Mouse (Mus musculus) embryonic facial prominence, embryonic 15.5 days (tissue): ENCODE measurements around the gene Gnb1. TPM values are rescaled to one million over a fixed set of nuclear protein-coding genes. Genes with fewer than 3 reads are reported as not detected.
A peak's percentile ranks its signal among the peaks of the same experiment; 100 is the strongest.

Source experiments
- ATAC-seq: fragments of 200-750 bp; cut with Nextera tagmentation; 2 replicates; pipeline ENCODE4 v1.8.0; 2017; ENCODE audit warnings: low read depth, moderate TSS enrichment; ENCODE audit not compliant: insufficient number of reproducible peaks, low FRiP score, low TSS enrichment
- H3K27ac ChIP-seq: fragments of 300-500 bp; sonication (generic); replicated peaks from 2 replicates; pipeline ENCODE4 v1.5.1; 2015; ENCODE audit warnings: mild to moderate bottlenecking, inconsistent platforms
- H3K27me3 ChIP-seq: fragments of 300-500 bp; sonication (generic); 2 replicates; pipeline ENCODE4 v1.6.1; 2015; ENCODE audit warnings: inconsistent platforms
- H3K36me3 ChIP-seq: fragments of 300-500 bp; sonication (generic); 2 replicates; pipeline ENCODE4 v1.6.1; 2015; ENCODE audit warnings: mild to moderate bottlenecking, inconsistent platforms
- H3K4me1 ChIP-seq: fragments of 300-500 bp; sonication (generic); 2 replicates; pipeline ENCODE4 v1.6.1; 2015; ENCODE audit warnings: inconsistent platforms
- H3K4me2 ChIP-seq: fragments of 300-500 bp; sonication (generic); replicated peaks from 2 replicates; pipeline ENCODE4 v1.6.1; 2015; ENCODE audit warnings: mild to moderate bottlenecking, inconsistent platforms
- H3K4me3 ChIP-seq: fragments of 300-500 bp; sonication (generic); replicated peaks from 2 replicates; pipeline ENCODE4 v1.5.1; 2015; ENCODE audit warnings: mild to moderate bottlenecking, inconsistent platforms
- H3K9ac ChIP-seq: fragments of 300-500 bp; sonication (generic); 2 replicates; pipeline ENCODE4 v1.6.1; 2015; ENCODE audit warnings: inconsistent platforms
- H3K9me3 ChIP-seq: fragments of 300-500 bp; sonication (generic); replicated peaks from 2 replicates; pipeline ENCODE4 v1.6.1; 2016; ENCODE audit warnings: inconsistent platforms
- WGBS: fragments of 180-500 bp; shearing (Covaris S2); methylation state at CpG from one replicate; pipeline ENCODE4 v1.1.7; 2015; 5-methylcytosine and 5-hydroxymethylcytosine counted together
- polyA plus RNA-seq: library from polyadenylated mRNA; unstranded; fragments of >200 nt; fragmentation: Nextera tagmentation; extraction: Ambion mirVana; gene quantifications from 2 replicates; pipeline ENCODE4 v1.2.1, GENCODE M21; 2015

The Gnb1 gene
- polyA plus RNA-seq, 1 experiment from 2014 or later, result 456 TPM

DNA sequence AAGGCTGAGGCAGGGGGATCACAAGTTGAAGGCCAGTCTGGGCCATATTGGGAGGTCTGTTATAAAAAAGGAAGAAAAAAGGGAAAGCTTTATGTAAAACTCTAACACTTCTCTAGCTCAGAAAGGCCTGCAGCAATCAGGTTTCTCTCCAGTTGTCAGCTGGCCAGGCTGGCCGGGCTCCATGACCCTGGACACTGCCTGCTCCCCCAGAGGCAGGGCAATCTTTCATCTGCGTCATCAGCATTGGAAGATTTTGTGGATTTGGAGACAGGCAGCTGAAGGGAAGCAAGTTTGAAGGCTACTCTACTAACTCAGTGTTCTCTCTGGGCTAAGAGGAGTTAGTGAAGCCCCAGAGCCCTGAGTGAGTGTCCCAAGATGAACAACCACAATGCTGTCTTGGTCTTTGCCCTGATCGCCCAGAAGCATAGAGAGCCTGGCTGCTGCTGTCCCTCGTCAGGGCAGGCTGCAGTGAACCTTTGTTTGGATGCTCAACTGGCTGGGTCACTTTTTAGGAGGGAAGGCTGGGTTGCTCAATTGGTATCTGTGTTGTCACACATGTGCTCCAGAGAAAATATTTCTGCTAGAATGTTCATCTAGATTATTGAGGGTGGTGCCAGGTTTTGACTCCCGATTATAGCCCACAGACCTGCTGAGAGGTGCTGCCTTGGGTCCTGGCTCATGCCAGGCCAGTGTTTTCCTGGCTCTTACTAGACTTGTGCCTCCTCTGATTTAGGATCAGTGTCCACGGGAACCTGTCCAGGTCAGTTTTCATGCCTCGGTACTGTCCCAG is 87.4 kb downstream of the Gnb1 start:
- H3K27me3 ChIP-seq, result no peaks in the 10 kb centered on the region
- no peak overlapping the region for H3K27ac ChIP-seq
- H3K36me3 ChIP-seq, result peaks cover 34% of the 10 kb centered on the region
- H3K9me3 ChIP-seq, result no peaks in the 10 kb centered on the region
- H3K4me1 ChIP-seq, result no peaks in the 10 kb centered on the region
- H3K4me2 ChIP-seq, result no peak overlapping the region
- ATAC-seq, result no peak
- H3K4me3 ChIP-seq, result no peak overlapping the region
- 80% methylated on average over 7 of the region's 7 CpGs for WGBS
- H3K9ac ChIP-seq, result no peak overlapping the region

DNA sequence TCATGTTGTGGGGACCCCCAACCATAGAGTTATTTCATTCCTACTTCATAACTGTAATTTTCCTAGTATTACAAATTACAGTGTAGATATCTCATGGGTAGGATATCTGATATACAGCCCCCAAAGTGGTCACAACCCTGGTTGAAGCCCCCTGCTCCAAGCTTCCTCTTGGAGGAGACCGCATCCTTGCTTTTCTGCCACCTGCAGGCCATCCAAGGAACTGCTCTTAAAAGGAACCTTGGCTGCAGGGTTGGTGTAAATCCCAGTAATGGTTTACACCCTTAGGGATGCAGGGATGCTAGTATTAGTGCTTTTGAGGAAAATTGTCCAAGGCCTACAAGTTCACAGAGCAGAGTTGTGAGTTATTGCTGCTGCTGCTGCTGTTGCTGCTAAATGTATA is 89.3 kb downstream of the Gnb1 start:
- no peak overlapping the region for H3K9ac ChIP-seq
- no peaks in the 10 kb centered on the region for H3K4me1 ChIP-seq
- WGBS, result 36% methylated on average over 1 of the region's 1 CpGs
- H3K4me2 ChIP-seq, result no peak overlapping the region
- H3K36me3 ChIP-seq, result peaks cover 53% of the 10 kb centered on the region
- H3K9me3 ChIP-seq, result no peaks in the 10 kb centered on the region
- no peak for ATAC-seq
- no peak overlapping the region for H3K27ac ChIP-seq
- no peaks in the 10 kb centered on the region for H3K27me3 ChIP-seq
- H3K4me3 ChIP-seq, result no peak overlapping the region

DNA sequence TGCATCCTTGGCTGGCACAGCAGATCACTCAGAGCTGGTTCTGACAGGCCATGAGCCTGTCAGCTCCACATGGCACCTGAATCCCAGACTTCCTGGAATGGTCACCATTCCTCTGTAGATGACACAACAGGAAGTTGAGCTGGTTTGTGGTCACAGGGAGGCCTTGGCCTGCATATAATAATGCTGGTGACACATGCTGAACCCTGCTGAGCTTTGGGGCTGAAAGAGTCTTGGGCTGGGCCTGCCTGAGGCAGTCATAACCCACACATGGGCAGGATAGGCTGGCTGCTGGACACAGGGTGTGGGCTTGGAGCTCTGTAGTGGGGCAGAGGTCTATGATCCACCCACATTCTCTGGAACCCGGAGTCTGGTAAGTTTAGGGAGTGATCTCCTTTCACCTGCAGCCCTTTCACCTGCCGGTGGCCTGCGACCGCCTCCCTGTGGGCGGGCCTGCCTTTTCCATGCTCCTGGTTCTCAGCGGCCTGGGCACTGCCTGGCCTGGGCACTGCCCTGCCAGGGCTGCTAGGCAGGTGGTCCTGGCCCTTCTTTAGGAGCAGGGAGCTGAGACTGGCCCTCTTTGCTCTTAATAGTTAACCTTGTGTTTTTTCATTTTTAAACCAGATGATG is 91.2 kb downstream of the Gnb1 start:
- Histone ChIP-seq H3K4me2 (no peak overlapping the region), H3K4me1 (no peaks in the 10 kb centered on the region), H3K27ac (no peak overlapping the region), H3K4me3 (no peak overlapping the region), H3K9ac (no peak overlapping the region), H3K9me3 (no peaks in the 10 kb centered on the region), H3K27me3 (no peaks in the 10 kb centered on the region), H3K36me3 (peaks cover 60% of the 10 kb centered on the region)
- WGBS, result 83% methylated on average over 6 of the region's 6 CpGs
- no peak for ATAC-seq

DNA sequence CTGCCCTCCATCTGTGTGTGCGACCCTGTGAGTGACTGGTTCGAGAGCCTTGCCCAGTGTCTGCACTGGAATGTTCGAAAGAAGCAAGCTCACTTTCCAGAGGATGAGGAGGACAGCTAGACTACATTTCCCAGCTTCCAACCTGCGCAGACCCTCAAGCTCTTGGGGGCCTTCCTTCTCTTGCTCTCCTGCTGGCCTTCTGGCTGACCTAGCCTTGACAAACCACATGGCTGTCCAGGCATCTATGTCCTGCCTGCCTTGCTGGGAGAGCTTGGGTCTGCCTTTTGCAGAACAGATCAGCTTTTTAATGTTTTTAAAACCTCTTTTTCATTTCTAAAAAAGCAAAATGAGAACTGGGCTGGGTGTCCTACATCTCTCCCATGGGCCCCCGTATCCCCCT is 98.2 kb downstream of the Gnb1 start:
- ATAC-seq, result no peak
- H3K27ac ChIP-seq, result no peak overlapping the region
- no peaks in the 10 kb centered on the region for H3K27me3 ChIP-seq
- H3K9ac ChIP-seq, result no peak overlapping the region
- WGBS, result 97% methylated on average over 5 of the region's 5 CpGs
- H3K4me1 ChIP-seq, result no peaks in the 10 kb centered on the region
- H3K36me3 ChIP-seq, result peaks cover 66% of the 10 kb centered on the region
- no peak overlapping the region for H3K4me3 ChIP-seq
- no peak overlapping the region for H3K4me2 ChIP-seq
- no peaks in the 10 kb centered on the region for H3K9me3 ChIP-seq

DNA sequence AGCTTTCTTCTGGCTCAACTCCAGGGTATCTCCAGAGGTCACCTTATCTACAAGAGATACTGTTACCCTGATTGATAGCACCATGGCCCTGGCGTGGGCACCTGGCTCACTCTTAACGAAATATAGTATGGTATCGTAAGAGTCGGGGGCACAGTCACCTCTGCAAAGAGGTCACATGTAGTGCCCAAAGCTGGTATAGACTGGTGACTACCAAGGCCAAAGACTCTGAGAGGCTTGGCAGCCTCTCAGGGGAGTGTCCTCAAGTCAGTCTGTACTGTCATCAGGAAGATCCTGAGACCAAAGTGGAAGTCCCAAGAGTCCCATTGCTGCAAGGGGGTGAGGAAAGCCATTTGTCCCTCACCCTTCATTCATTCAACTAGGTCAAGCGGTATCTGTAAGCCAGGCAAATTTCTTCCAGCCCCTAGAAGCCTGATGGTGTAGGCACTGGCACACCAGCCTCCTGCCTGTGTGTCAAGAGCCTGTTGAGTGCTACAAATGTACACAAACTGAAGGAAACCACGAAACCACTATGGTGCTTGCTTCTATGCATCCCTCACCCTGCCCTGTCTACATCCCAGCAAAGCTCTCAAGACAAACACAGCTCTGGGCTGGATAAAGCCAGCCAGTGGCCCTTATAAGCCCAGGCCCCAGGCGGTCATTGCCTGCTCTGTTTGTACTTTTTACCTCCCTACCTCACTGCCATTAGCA is 100.0 kb downstream of the Gnb1 start:
- Histone ChIP-seq H3K4me2 (no peak overlapping the region), H3K4me1 (no peaks in the 10 kb centered on the region), H3K9ac (no peak overlapping the region), H3K9me3 (no peaks in the 10 kb centered on the region), H3K27ac (no peak overlapping the region), H3K4me3 (no peak overlapping the region), H3K36me3 (peaks cover 48% of the 10 kb centered on the region), H3K27me3 (no peaks in the 10 kb centered on the region)
- 85% methylated on average over 7 of the region's 7 CpGs for WGBS
- no peak for ATAC-seq

DNA sequence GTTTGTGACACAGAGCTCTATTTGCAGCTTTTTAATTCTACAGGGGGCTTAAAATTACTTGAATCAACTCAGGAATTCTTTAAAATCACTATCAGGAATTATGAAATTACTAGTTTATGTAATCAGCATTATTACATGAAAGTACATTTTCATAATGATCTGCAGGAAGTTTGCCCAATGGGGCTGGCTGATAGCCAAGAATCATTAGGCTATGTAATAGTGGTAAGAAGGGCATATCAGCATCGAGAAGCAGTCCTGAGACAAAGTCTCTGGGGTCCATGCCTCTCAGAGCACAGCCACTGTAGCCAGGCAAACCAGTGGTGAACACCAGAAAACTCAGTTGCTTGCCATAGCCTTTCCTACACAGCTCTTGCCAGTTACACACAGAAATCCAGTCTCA is 102.6 kb downstream of the Gnb1 start:
- no peaks in the 10 kb centered on the region for H3K9me3 ChIP-seq
- no peaks in the 10 kb centered on the region for H3K4me1 ChIP-seq
- 50% methylated on average over 1 of the region's 1 CpGs for WGBS
- H3K27me3 ChIP-seq, result no peaks in the 10 kb centered on the region
- H3K36me3 ChIP-seq, result peaks cover 22% of the 10 kb centered on the region
- H3K9ac ChIP-seq, result no peak overlapping the region
- no peak overlapping the region for H3K4me3 ChIP-seq
- ATAC-seq, result no peak
- no peak overlapping the region for H3K27ac ChIP-seq
- H3K4me2 ChIP-seq, result no peak overlapping the region

DNA sequence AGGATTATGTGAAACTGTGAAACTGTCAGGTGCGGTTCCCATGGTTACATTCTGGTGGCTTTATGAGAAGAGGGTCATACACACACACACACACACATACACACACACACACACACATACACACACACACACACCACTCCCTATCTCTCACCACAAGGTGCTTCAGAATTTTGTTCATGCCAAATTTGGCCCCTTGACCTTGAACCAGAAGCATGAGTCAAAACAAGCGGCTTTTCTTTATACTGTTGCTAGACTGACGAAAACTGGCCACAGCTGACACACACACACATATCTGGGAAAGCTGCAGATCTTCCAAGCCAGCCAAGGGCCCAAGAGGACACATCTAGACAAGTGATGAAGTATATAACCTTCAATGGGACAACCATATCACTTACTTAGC is 104.6 kb downstream of the Gnb1 start:
- H3K9ac ChIP-seq, result no peak overlapping the region
- no peak overlapping the region for H3K4me3 ChIP-seq
- H3K4me2 ChIP-seq, result no peak overlapping the region
- H3K27ac ChIP-seq, result no peak overlapping the region
- peaks cover 3% of the 10 kb centered on the region; the same call in 1 of the 2 replicates for H3K4me1 ChIP-seq
- peaks cover 3% of the 10 kb centered on the region for H3K36me3 ChIP-seq
- no peak for ATAC-seq
- 82% methylated on average over 3 of the region's 3 CpGs for WGBS
- H3K27me3 ChIP-seq, result no peaks in the 10 kb centered on the region
- no peaks in the 10 kb centered on the region for H3K9me3 ChIP-seq

DNA sequence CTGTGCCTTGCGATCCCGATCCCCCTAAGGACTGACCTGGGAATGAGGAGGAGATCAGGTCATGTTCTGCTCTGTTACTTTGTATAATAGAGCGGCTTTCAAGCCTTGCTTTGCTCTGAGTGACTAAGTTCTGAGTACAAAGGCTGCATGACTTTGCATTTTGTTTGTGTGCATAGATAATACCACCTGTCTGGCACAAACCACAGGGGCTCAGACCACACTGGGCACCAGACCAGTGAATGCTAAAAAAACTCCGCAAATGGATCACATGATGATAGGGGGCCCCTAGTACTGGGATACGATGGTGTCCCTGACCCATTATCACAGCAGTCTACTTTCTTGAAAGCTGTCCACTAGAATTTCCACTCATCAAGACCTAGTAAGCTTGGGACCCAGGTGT is 105.4 kb downstream of the Gnb1 start:
- ATAC-seq, result no peak
- no peaks in the 10 kb centered on the region for H3K9me3 ChIP-seq
- H3K27ac ChIP-seq, result no peak overlapping the region
- H3K9ac ChIP-seq, result no peak overlapping the region
- no peaks in the 10 kb centered on the region for H3K36me3 ChIP-seq
- no peaks in the 10 kb centered on the region for H3K27me3 ChIP-seq
- 78% methylated on average over 5 of the region's 5 CpGs for WGBS
- H3K4me3 ChIP-seq, result no peak overlapping the region
- no peak overlapping the region for H3K4me2 ChIP-seq
- peaks cover 5% of the 10 kb centered on the region; the same call in 1 of the 2 replicates for H3K4me1 ChIP-seq

DNA sequence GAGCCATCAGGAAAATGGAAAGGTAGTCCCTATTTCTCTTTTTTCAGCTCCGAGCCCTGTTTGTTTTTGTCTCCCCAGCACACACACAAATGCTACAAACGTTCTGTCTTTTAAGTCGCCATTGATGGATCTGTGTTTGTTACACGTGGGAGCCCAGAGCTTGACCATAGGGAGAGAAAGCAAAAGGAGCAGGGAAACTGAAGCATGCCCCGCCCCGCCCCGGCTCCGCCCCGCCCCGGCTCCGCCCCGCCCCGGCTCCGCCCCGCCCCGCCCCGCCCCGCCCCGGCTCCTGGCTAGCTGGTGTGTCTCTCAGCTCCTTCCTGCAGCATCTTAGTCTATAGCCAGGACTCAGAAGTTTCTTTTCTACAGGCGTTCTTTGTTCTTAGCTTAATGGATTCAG is 107.4 kb downstream of the Gnb1 start:
- Histone ChIP-seq H3K9me3 (no peaks in the 10 kb centered on the region), H3K27me3 (no peaks in the 10 kb centered on the region), H3K4me2 (no peak overlapping the region), H3K4me1 (peaks cover 15% of the 10 kb centered on the region), H3K36me3 (no peaks in the 10 kb centered on the region), H3K27ac (no peak overlapping the region), H3K9ac (no peak overlapping the region), H3K4me3 (no peak overlapping the region)
- WGBS, result 21% methylated on average over 19 of the region's 20 CpGs
- no peak for ATAC-seq

DNA sequence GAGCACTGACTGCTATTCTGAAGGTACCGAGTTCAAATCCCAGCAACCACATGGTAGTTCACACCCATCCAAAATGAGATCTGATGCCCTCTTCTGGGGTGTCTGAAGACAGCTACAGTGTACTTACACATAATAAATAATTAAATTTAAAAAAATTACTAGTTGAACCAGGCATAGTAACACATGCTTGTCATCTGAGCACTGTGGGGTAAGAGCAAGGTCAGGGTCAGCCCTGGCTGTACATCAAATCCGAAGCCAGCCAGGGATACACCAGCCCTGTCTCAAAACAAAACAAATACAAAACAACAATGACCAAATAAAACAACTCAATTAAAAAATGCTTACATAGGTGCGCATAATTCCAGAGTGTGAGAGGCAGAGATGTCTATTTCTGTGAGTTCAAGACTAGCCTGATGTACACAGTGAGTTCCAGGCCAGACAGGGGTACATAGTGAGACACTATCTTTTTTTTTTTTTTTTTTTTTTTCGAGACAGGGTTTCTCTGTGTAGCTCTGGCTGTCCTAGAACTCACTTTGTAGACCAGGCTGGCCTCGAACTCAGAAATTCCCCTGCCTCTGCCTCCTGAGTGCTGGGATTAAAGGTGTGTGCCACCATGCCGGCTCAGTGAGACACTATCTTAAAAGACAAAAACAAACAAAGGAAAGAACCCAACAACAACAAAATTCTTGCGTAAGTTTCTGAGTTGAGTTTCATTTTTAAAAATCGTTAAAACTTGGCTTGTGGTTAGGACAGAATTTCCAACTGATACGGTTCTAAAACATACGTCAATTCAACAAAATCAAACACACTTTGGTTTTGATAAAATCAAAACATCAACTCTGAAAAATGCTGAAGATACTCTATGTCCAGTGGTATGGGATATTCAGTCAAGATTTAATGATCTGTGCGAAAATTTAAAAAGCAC is 109.0 kb downstream of the Gnb1 start:
- Histone ChIP-seq H3K36me3 (peaks cover 5% of the 10 kb centered on the region; the same call in 1 of the 2 replicates), H3K9ac (peak overlapping the region; percentile 88; the same call in 1 of the 2 replicates), H3K9me3 (no peaks in the 10 kb centered on the region), H3K4me1 (peaks cover 15% of the 10 kb centered on the region), H3K4me3 (peak overlapping the region; percentile 95), H3K4me2 (peak overlapping the region; percentile 90), H3K27ac (peak overlapping the region; percentile 99), H3K27me3 (no peaks in the 10 kb centered on the region)
- no peak for ATAC-seq
- 82% methylated on average over 11 of the region's 11 CpGs for WGBS
